Mouse (Mus musculus) left cerebral cortex, postnatal 36 days (tissue): Measurements from ENCODE around the gene Satb2. TPM values are rescaled to one million over a fixed set of nuclear protein-coding genes. Genes with fewer than 3 reads are reported as not detected.
A peak's percentile ranks its signal among the peaks of the same experiment; 100 is the strongest.

Experiments
- DNase-seq, 2 experiments: peaks; one replicate each; pipeline ENCODE4 v3.0.0; 2021 to 2022; ENCODE audit warnings: low spot score in 2 of 2, mixed read lengths in 1 of 2
- intact Hi-C: fragments of 180-260 bp; cut with DNase I; formaldehyde crosslinking; loops from one replicate; pipeline ENCODE4 v1.15.1; 2025
- total RNA-seq, 2 experiments: library from RNA; stranded (reverse); gene quantifications; 2 replicates each; pipeline ENCODE4 v1.2.3; 2021

Gene Satb2
- total RNA-seq, 2 experiments from 2014 or later: 80.9 to 89.2 TPM

- intact Hi-C loops: no loop called here
- no peak for DNase-seq
These were observed 23.3 kb downstream of the Satb2 start for GRCm38 (mm10) chr1:56955055-56955738.

- intact Hi-C loops: no loop called here
- no peak for DNase-seq
These were observed 24.9 kb downstream of the Satb2 start for GRCm38 (mm10) chr1:56953538-56953937.

- intact Hi-C loops: no loop called here
- DNase-seq: no peak
These were observed 26.5 kb downstream of the Satb2 start for GRCm38 (mm10) chr1:56951980-56952379.

GRCm38 (mm10) chr1:56951525-56951924 is 26.9 kb downstream of the Satb2 start:
- intact Hi-C loops: no loop called here
- no peak for DNase-seq

GRCm38 (mm10) chr1:56939432-56939831 is 39.0 kb downstream of the Satb2 start:
- intact Hi-C loops: no loop called here
- no peak for DNase-seq

- peak in 1 of 2 experiments; percentile 0 for DNase-seq
- intact Hi-C loops: no loop called here
These were observed 40.0 kb downstream of the Satb2 start for GRCm38 (mm10) chr1:56938432-56938831.

- intact Hi-C loops: no loop called here
- DNase-seq: no peak
These were observed 41.9 kb downstream of the Satb2 start for GRCm38 (mm10) chr1:56936554-56936953.

- peak in 1 of 2 experiments; percentile 10 for DNase-seq
- intact Hi-C loops: no loop called here
These were observed 44.6 kb downstream of the Satb2 start for GRCm38 (mm10) chr1:56933821-56934220.

- intact Hi-C loops: no loop called here
- no peak for DNase-seq
These were observed 48.4 kb downstream of the Satb2 start for GRCm38 (mm10) chr1:56930096-56930495.

- DNase-seq: peak in 1 of 2 experiments; percentile 66
- intact Hi-C loops: no loop called here
These were observed 49.7 kb downstream of the Satb2 start for GRCm38 (mm10) chr1:56928731-56929130.

GRCm38 (mm10) chr1:56920472-56920871 is 58.0 kb downstream of the Satb2 start:
- intact Hi-C loops: no loop called here
- DNase-seq: peak in 1 of 2 experiments; percentile 39

- intact Hi-C loops: no loop called here
- DNase-seq: peak; percentile 64
These were observed 64.2 kb downstream of the Satb2 start for GRCm38 (mm10) chr1:56914279-56914678.

GRCm38 (mm10) chr1:56900706-56901287 is 77.7 kb downstream of the Satb2 start:
- intact Hi-C loops: no loop called here
- DNase-seq: no peak

GRCm38 (mm10) chr1:56900187-56900586 is 78.3 kb downstream of the Satb2 start:
- intact Hi-C loops: no loop called here

GRCm38 (mm10) chr1:56898606-56899396 is 79.6 kb downstream of the Satb2 start:
- no peak for DNase-seq
- intact Hi-C loops: no loop called here

More at GRCm38 (mm10) chr1:56900187-56900586, 78.3 kb downstream of the Satb2 start:
- DNase-seq: peak in 1 of 2 experiments; percentile 35

- intact Hi-C loops: no loop called here
- no peak for DNase-seq
These were observed 80.8 kb downstream of the Satb2 start for GRCm38 (mm10) chr1:56897492-56898180.

GRCm38 (mm10) chr1:56896670-56897069 is 81.8 kb downstream of the Satb2 start:
- intact Hi-C loops: no loop called here
- DNase-seq: no peak

GRCm38 (mm10) chr1:56892766-56893165 is 85.7 kb downstream of the Satb2 start:
- peak in 1 of 2 experiments; percentile 38 for DNase-seq
- intact Hi-C loops: no loop called here

- no peak for DNase-seq
- intact Hi-C loops: no loop called here
These were observed 89.5 kb downstream of the Satb2 start for GRCm38 (mm10) chr1:56888939-56889338.

- no peak for DNase-seq
- intact Hi-C loops: no loop called here
These were observed 90.9 kb downstream of the Satb2 start for GRCm38 (mm10) chr1:56887524-56887923.
